Mouse (Mus musculus): ENCODE measurements around the gene Spef1.

GRCm38 (mm10) chr2:131205521-131206182, 18.6 kb upstream of the Spef1 start:
- TF ChIP-seq CTCF (IDR thresholded peaks at IDR 0.05; ENCODE audit: low read depth, low read length) (no peak), GATA1 (IDR thresholded peaks at IDR 0.05; ENCODE audit: borderline replicate concordance, low read length) (no peak), POLR2AphosphoS5 (IDR thresholded peaks at IDR 0.05; ENCODE audit: insufficient replicate concordance, low read depth, low read length) (no peak)

Measured in G1E (cell line).